8 mouse cellular contexts compared by ENCODE assay signal in genomic region chr2:91291197-91292007, GRCm38 (mm10). TPM values are rescaled to one million over a fixed set of nuclear protein-coding genes. Genes with fewer than 3 reads are reported as not detected.
DNase-seq lines count a peak whose midpoint lies in the region; ATAC-seq and TF ChIP-seq lines count a peak whose summit lies in the region.

No protein-coding gene starts in this region.

- DNase-seq in kidney, postnatal 10 days, result peak; percentile 33
- DNase-seq in kidney, adult 18-20 months, result no peak
- DNase-seq in adrenal gland, postnatal 14 days, result peak; percentile 83
- DNase-seq in forebrain, postnatal 0 days, result no peak
- peak; percentile 77 for DNase-seq in lung, postnatal 10 days
- no peak for DNase-seq in thymus, adult 2 months
- no peak for DNase-seq in layer of hippocampus, adult 9-10 months (ENCODE audit: low spot score)

- ATAC-seq in forebrain, postnatal 0 days, result peak; percentile 69
- no peak for ATAC-seq in megakaryocyte-erythroid progenitor cell, adult 5-6 weeks (replicated peaks; ENCODE audit: low FRiP score, low TSS enrichment, poor library complexity, severe bottlenecking)

- TF ChIP-seq CTCF in forebrain, postnatal 0 days (IDR thresholded peaks at IDR 0.05; ENCODE audit: low read depth), result no peak
- no peak for TF ChIP-seq CTCF in thymus, adult 2 months (IDR thresholded peaks at IDR 0.05; ENCODE audit: borderline replicate concordance, control insufficient read depth, extremely low read depth, insufficient read depth, low read length, poor library complexity)

- H3K9me3 ChIP-seq in forebrain, postnatal 0 days (ENCODE audit: low read length), result no peaks in the 10 kb centered on the region

- no peak for TF ChIP-seq POLR2A in thymus, adult 2 months (IDR thresholded peaks at IDR 0.05; ENCODE audit: control insufficient read depth, extremely low read depth, insufficient read depth, low read length, poor library complexity)

- no peaks in the 10 kb centered on the region for H3K4me1 ChIP-seq in forebrain, postnatal 0 days (ENCODE audit: insufficient read depth)
- H3K4me1 ChIP-seq in thymus, adult 2 months (replicated peaks; ENCODE audit: control insufficient read depth, insufficient read depth, low read length), result 0 out of 2 replicates have a peak, but pooled peaks cover 3% of the 10 kb centered on the region

- no peak overlapping the region for H3K4me3 ChIP-seq in forebrain, postnatal 0 days (ENCODE audit: low read depth, low read length)
- no peak overlapping the region for H3K4me3 ChIP-seq in thymus, adult 2 months (ENCODE audit: control insufficient read depth, insufficient read depth, low read length)

- H3K9ac ChIP-seq in forebrain, postnatal 0 days, result no peak overlapping the region

- WGBS in forebrain, postnatal 0 days, result 46% methylated on average over 12 of the region's 12 CpGs
- 92% methylated on average over 12 of the region's 12 CpGs for WGBS in thymus, adult 2 months

- no peaks in the 10 kb centered on the region for H3K27me3 ChIP-seq in forebrain, postnatal 0 days (ENCODE audit: insufficient read depth, low read length)
- H3K27me3 ChIP-seq in thymus, adult 2 months (ENCODE audit: control insufficient read depth, insufficient read depth, low read length), result no peaks in the 10 kb centered on the region

- no peak overlapping the region for H3K4me2 ChIP-seq in forebrain, postnatal 0 days (ENCODE audit: low read depth)

- no peak overlapping the region for H3K27ac ChIP-seq in forebrain, postnatal 0 days (ENCODE audit: low read depth, low read length)
- no peak overlapping the region for H3K27ac ChIP-seq in thymus, adult 2 months (ENCODE audit: control insufficient read depth, insufficient read depth, low read length)

- peaks cover 8% of the 10 kb centered on the region for H3K36me3 ChIP-seq in forebrain, postnatal 0 days (ENCODE audit: insufficient read depth)
- H3K36me3 ChIP-seq in thymus, adult 2 months (ENCODE audit: control insufficient read depth, insufficient read depth, low read length), result no peaks in the 10 kb centered on the region

RNA-seq across cellular contexts. Expression of gene Arfgap2, which starts 26.6 kb away (rescaled TPM):
- total RNA-seq in adrenal gland, postnatal 14 days (2021), result 82.6 and 83.6 TPM in 2 replicates
- 44.0 and 59.9 TPM in 2 replicates for total RNA-seq in forebrain, postnatal 0 days (2014; rRNA removed)
- polyA plus RNA-seq in forebrain, postnatal 0 days (2015; fragmentation: Nextera tagmentation; extraction: Ambion mirVana), result 49.0 and 52.8 TPM in 2 replicates
- polyA plus RNA-seq in thymus, adult 2 months (2012; rRNA removed), result 77.6 and 93.9 TPM in 2 replicates
- 49.6 and 63.7 TPM in 2 replicates for total RNA-seq in megakaryocyte-erythroid progenitor cell, adult 5-6 weeks (2014; fragmentation: Nextera tagmentation)
- 30.9 and 37.1 TPM in 2 replicates for total RNA-seq in megakaryocyte-erythroid progenitor cell, adult 5-6 weeks (2017)

RNA-seq across cellular contexts. Expression of gene Pacsin3, which starts 35.6 kb away (rescaled TPM):
- total RNA-seq in adrenal gland, postnatal 14 days (2021), result 55.2 and 61.7 TPM in 2 replicates
- total RNA-seq in forebrain, postnatal 0 days (2014; rRNA removed), result 20.5 and 21.6 TPM in 2 replicates
- polyA plus RNA-seq in forebrain, postnatal 0 days (2015; fragmentation: Nextera tagmentation; extraction: Ambion mirVana), result 18.6 and 22.8 TPM in 2 replicates
- 5.6 and 14.9 TPM in 2 replicates for polyA plus RNA-seq in thymus, adult 2 months (2012; rRNA removed)
- 0.25 TPM in 1 of 2 replicates, not detected in the other for total RNA-seq in megakaryocyte-erythroid progenitor cell, adult 5-6 weeks (2014; fragmentation: Nextera tagmentation)
- not detected in 2 replicates for total RNA-seq in megakaryocyte-erythroid progenitor cell, adult 5-6 weeks (2017)

RNA-seq across cellular contexts. Expression of gene Ddb2, which starts 54.6 kb away (rescaled TPM):
- total RNA-seq in adrenal gland, postnatal 14 days (2021), result 10.0 and 12.1 TPM in 2 replicates
- 11.2 and 12.9 TPM in 2 replicates for total RNA-seq in forebrain, postnatal 0 days (2014; rRNA removed)
- polyA plus RNA-seq in forebrain, postnatal 0 days (2015; fragmentation: Nextera tagmentation; extraction: Ambion mirVana), result 10.0 and 10.2 TPM in 2 replicates
- polyA plus RNA-seq in thymus, adult 2 months (2012; rRNA removed), result 51.2 and 65.7 TPM in 2 replicates
- total RNA-seq in megakaryocyte-erythroid progenitor cell, adult 5-6 weeks (2014; fragmentation: Nextera tagmentation), result 16.9 and 32.3 TPM in 2 replicates
- total RNA-seq in megakaryocyte-erythroid progenitor cell, adult 5-6 weeks (2017), result 7.8 and 10.3 TPM in 2 replicates

Comparison
In these comparisons a context has a peak if more than half of its experiments do, and no peak if none do; other contexts are left out.
1. DNase-seq: peak in kidney, postnatal 10 days (single experiment), adrenal gland, postnatal 14 days (single experiment) and lung, postnatal 10 days (single experiment); none in kidney, adult 18-20 months (single experiment), forebrain, postnatal 0 days (single experiment), thymus, adult 2 months (single experiment) and layer of hippocampus, adult 9-10 months (single experiment).
2. RNA of gene Pacsin3, which starts 35.6 kb away (total RNA-seq): 55.2 to 61.7 TPM in adrenal gland, postnatal 14 days and 20.5 to 21.6 TPM in forebrain, postnatal 0 days; 0.25 TPM in megakaryocyte-erythroid progenitor cell, adult 5-6 weeks; every median in the first group is over 10 times any median in the second.